Comparison of ENCODE assay signal across 8 mouse cellular contexts in the genomic region with DNA sequence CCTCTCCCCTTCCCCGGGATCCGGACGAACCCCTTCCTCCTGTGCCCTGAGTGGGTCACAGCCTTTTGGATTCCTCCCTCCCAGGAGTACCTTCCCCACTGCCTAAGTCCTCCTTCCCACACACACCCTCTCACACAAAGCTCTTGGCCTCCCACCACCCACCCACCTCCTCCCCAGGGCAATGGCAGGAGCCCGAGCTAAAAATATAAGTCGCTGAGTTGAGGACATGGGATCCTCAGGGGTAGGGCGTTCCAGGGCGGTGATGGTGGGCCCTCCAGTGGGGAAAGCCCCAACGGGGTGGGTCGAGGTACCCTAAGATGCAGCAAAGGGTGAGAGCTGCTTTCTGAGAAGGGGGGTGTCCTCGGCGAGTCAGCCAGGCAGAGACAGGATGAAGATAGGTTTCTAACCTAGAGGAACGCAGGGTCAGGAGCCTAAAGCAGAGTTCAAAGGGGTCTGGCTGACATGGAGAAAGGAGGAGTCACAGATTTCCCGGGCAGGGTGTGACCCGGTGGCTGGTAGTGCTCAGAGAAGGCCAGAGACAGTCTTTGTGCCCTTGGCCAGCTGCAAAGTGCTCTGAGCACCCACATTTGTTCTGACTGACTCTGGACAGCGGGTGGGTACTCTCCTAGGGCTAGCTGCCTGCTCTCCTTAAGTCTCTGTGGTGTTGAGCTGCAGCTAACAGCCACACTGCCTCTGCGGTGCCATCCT. TPM values are rescaled to one million over a fixed set of nuclear protein-coding genes. Genes with fewer than 3 reads are reported as not detected.
DNase-seq lines count a peak whose midpoint lies in the region; ATAC-seq lines count a peak whose summit lies in the region.

No protein-coding gene starts in this region.

- H3K4me2 ChIP-seq in heart, embryonic 12.5 days: peak overlapping the region; percentile 96
- peak overlapping the region; percentile 95 for H3K4me2 ChIP-seq in midbrain, embryonic 12.5 days (replicated peaks)

- no peaks in the 10 kb centered on the region for H3K9me3 ChIP-seq in heart, embryonic 12.5 days (replicated peaks)
- H3K9me3 ChIP-seq in midbrain, embryonic 12.5 days: no peaks in the 10 kb centered on the region

- H3K36me3 ChIP-seq in heart, embryonic 12.5 days: no peaks in the 10 kb centered on the region
- no peaks in the 10 kb centered on the region for H3K36me3 ChIP-seq in midbrain, embryonic 12.5 days

- ATAC-seq in heart, embryonic 12.5 days (ENCODE audit: insufficient number of reproducible peaks, low FRiP score): no peak
- ATAC-seq in midbrain, embryonic 12.5 days (ENCODE audit: low FRiP score, low read depth): 0 out of 2 replicates have a peak, but pooled peaks have one; percentile 5

- H3K4me1 ChIP-seq in heart, embryonic 12.5 days (replicated peaks): peaks cover 75% of the 10 kb centered on the region
- peaks cover 20% of the 10 kb centered on the region; the same call in 1 of the 2 replicates for H3K4me1 ChIP-seq in midbrain, embryonic 12.5 days

- H3K27ac ChIP-seq in heart, embryonic 12.5 days (ENCODE audit: poor library complexity, severe bottlenecking): peak overlapping the region; percentile 97
- no peak overlapping the region for H3K27ac ChIP-seq in midbrain, embryonic 12.5 days (replicated peaks)

- WGBS in heart, embryonic 12.5 days: 7% methylated on average over 16 of the region's 16 CpGs
- 11% methylated on average over 16 of the region's 16 CpGs for WGBS in midbrain, embryonic 12.5 days

- H3K27me3 ChIP-seq in heart, embryonic 12.5 days (replicated peaks): peaks cover 10% of the 10 kb centered on the region; the same call in 1 of the 2 replicates
- peaks cover 70% of the 10 kb centered on the region for H3K27me3 ChIP-seq in midbrain, embryonic 12.5 days

- peak overlapping the region; percentile 60 for H3K4me3 ChIP-seq in heart, embryonic 12.5 days
- peak overlapping the region; percentile 52 for H3K4me3 ChIP-seq in midbrain, embryonic 12.5 days

- intact Hi-C loops in heart, postnatal 14 days (cut with DNase I): no loop called here
- intact Hi-C loops in left cerebral cortex, postnatal 10 days (cut with DNase I): loop anchor here (5.0 kb wide), 1 partner anchor 68 kb away; no protein-coding TSS in a partner anchor

- H3K9ac ChIP-seq in heart, embryonic 12.5 days: peak overlapping the region; percentile 84
- peak overlapping the region; percentile 66 for H3K9ac ChIP-seq in midbrain, embryonic 12.5 days (replicated peaks)

- no peak for DNase-seq in heart, postnatal 14 days
- peak; percentile 49 for DNase-seq in MEL-GATA-1-ER (ENCODE audit: extremely low read depth, low read depth)
- DNase-seq in heart, postnatal 4 days: peak; percentile 46
- DNase-seq in c-Kit-positive CD71-positive TER-119-positive erythroid progenitor cells, embryonic 14.5 days (ENCODE audit: low spot score): no peak
- no peak for DNase-seq in left cerebral cortex, postnatal 10 days (ENCODE audit: extremely low spot score in 1 of 2, low spot score in 2 of 2)
- no peak for DNase-seq in spleen, postnatal 14 days (ENCODE audit: low spot score in 2 of 2)

RNA-seq across cellular contexts. Expression of a gene that starts 0.7 kb away (rescaled TPM):
- polyA plus RNA-seq in heart, embryonic 12.5 days (2016; fragmentation: Nextera tagmentation; extraction: Ambion mirVana): 81.7 and 86.4 TPM in 2 replicates
- total RNA-seq in heart, postnatal 14 days (2021): 100 to 1,000 TPM; 119 to 129 TPM
- 100 to 1,000 TPM; 135 to 137 TPM for total RNA-seq in heart, postnatal 4 days (2021)
- polyA plus RNA-seq in midbrain, embryonic 12.5 days (2016; fragmentation: Nextera tagmentation; extraction: Ambion mirVana): 1.5 and 1.9 TPM in 2 replicates
- 1 to 10 TPM; 2.8 to 3.9 TPM for total RNA-seq in left cerebral cortex, postnatal 10 days (2021)

RNA-seq across cellular contexts. Expression of a gene that starts 24.0 kb away (rescaled TPM):
- polyA plus RNA-seq in heart, embryonic 12.5 days (2016; fragmentation: Nextera tagmentation; extraction: Ambion mirVana): 99.4 and 116 TPM in 2 replicates
- total RNA-seq in heart, postnatal 14 days (2021): 10 to 100 TPM; 25.4 to 30.9 TPM
- total RNA-seq in heart, postnatal 4 days (2021): 10 to 100 TPM; 39.9 to 43.2 TPM
- 133 and 150 TPM in 2 replicates for polyA plus RNA-seq in midbrain, embryonic 12.5 days (2016; fragmentation: Nextera tagmentation; extraction: Ambion mirVana)
- 10 to 100 TPM; 14.3 to 15.5 TPM for total RNA-seq in left cerebral cortex, postnatal 10 days (2021)

RNA-seq across cellular contexts. Expression of a gene that starts 31.9 kb away (rescaled TPM):
- 2.2 and 3.5 TPM in 2 replicates for polyA plus RNA-seq in heart, embryonic 12.5 days (2016; fragmentation: Nextera tagmentation; extraction: Ambion mirVana)
- 10 to 100 TPM; 19.8 to 21.5 TPM for total RNA-seq in heart, postnatal 14 days (2021)
- total RNA-seq in heart, postnatal 4 days (2021): 10 to 100 TPM; 18.6 to 19.7 TPM
- polyA plus RNA-seq in midbrain, embryonic 12.5 days (2016; fragmentation: Nextera tagmentation; extraction: Ambion mirVana): 1.2 and 1.3 TPM in 2 replicates
- 10 to 100 TPM; 53.3 to 62.6 TPM for total RNA-seq in left cerebral cortex, postnatal 10 days (2021)

RNA-seq across cellular contexts. Expression of a gene that starts 54.2 kb away (rescaled TPM):
- 180 and 184 TPM in 2 replicates for polyA plus RNA-seq in heart, embryonic 12.5 days (2016; fragmentation: Nextera tagmentation; extraction: Ambion mirVana)
- 100 to 1,000 TPM; 217 to 237 TPM for total RNA-seq in heart, postnatal 14 days (2021)
- total RNA-seq in heart, postnatal 4 days (2021): 100 to 1,000 TPM; 352 to 392 TPM
- 74.7 and 80.0 TPM in 2 replicates for polyA plus RNA-seq in midbrain, embryonic 12.5 days (2016; fragmentation: Nextera tagmentation; extraction: Ambion mirVana)
- total RNA-seq in left cerebral cortex, postnatal 10 days (2021): 100 to 1,000 TPM; 166 to 169 TPM

RNA-seq across cellular contexts. Expression of a gene that starts 58.1 kb away (rescaled TPM):
- 4.7 and 6.4 TPM in 2 replicates for polyA plus RNA-seq in heart, embryonic 12.5 days (2016; fragmentation: Nextera tagmentation; extraction: Ambion mirVana)
- total RNA-seq in heart, postnatal 14 days (2021): 1 to 10 TPM; 5.8 to 7.2 TPM
- 10 to 100 TPM in 1 of 2 experiments, 1 to 10 TPM in 1; 10.0 to 10.1 TPM for total RNA-seq in heart, postnatal 4 days (2021)
- polyA plus RNA-seq in midbrain, embryonic 12.5 days (2016; fragmentation: Nextera tagmentation; extraction: Ambion mirVana): 5.2 and 7.3 TPM in 2 replicates
- under 1 TPM; 0.28 to 0.34 TPM for total RNA-seq in left cerebral cortex, postnatal 10 days (2021)

Comparison
In these comparisons a context has a peak if more than half of its experiments do, and no peak if none do; other contexts are left out.
1. DNase-seq: peak in MEL-GATA-1-ER (single experiment) and heart, postnatal 4 days (single experiment); none in heart, postnatal 14 days (0 of 2), c-Kit-positive CD71-positive TER-119-positive erythroid progenitor cells, embryonic 14.5 days (single experiment), left cerebral cortex, postnatal 10 days (0 of 2) and spleen, postnatal 14 days (0 of 2).
2. RNA of a gene that starts 0.7 kb away (total RNA-seq): 135 to 137 TPM in heart, postnatal 4 days and 119 to 129 TPM in heart, postnatal 14 days; 2.8 to 3.9 TPM in left cerebral cortex, postnatal 10 days; every median in the first group is over 10 times any median in the second.